Mouse (Mus musculus) lung, postnatal 0 days (tissue): Measurements from ENCODE around the gene Emilin1.

Experiments used
- CTCF ChIP-seq: IDR thresholded peaks from 2 replicates; pipeline ENCODE4 v1.5.1; 2016; ENCODE audit warnings: antibody characterized with exemption, mild to moderate bottlenecking
- EP300 ChIP-seq: IDR thresholded peaks from 2 replicates; pipeline ENCODE4 v1.6.1; 2016; ENCODE audit warnings: antibody characterized with exemption, mild to moderate bottlenecking, control low read depth

DNA sequence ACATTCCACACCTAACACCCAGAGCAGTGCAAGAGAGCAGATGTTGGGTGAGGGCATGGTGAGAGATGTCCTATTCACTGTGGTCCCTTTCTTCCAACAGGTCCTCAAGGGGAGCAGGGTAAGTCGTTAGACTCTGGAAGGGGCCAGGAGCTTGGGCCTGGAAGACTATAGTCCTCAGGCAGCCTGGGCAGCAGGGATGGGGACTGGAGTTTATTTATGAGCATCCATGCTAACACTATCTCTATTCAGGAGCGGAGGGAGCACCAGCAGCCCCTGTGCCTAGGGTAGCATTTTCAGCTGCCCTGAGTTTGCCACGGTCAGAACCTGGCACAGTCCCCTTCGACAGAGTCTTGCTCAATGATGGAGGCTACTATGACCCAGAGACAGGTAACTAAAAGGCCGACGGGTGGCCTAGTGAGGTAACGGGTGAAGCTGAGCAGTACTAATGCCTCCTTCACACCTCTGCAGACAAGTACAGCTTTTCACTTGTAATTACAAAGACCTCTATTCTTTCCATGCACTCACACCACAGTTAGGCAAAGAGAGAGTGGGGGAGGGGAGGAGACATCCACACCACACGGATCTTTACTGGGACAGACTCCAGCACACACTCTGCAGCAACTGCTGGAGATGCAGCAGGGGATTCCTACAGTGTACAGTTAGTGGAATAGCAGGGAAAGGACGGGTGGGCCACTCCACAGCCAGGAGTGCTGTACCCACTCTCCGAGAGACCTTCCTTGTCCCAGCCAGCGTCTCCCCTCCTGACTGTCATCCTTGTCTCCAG is 6.8 kb downstream of the Emilin1 start:
- TF ChIP-seq EP300 (no peak), CTCF (no peak; the same call in 1 of the 2 replicates)
